Mouse (Mus musculus) left cerebral cortex, postnatal 4 days (tissue): Measurements from ENCODE around the gene Homer3. TPM values are rescaled to one million over a fixed set of nuclear protein-coding genes. Genes with fewer than 3 reads are reported as not detected.
A peak's percentile ranks its signal among the peaks of the same experiment; 100 is the strongest.

ENCODE experiments used
- DNase-seq: peaks from one replicate; pipeline ENCODE4 v3.0.0-alpha.2; 2022
- intact Hi-C: fragments of 180-260 bp; cut with DNase I; formaldehyde crosslinking; loops from one replicate; pipeline ENCODE4 v1.15.1; 2025
- total RNA-seq, 2 experiments: library from RNA; stranded (reverse); gene quantifications; 2 replicates each; pipeline ENCODE4 v1.2.3; 2021

The Homer3 gene
- total RNA-seq, result 10 to 100 TPM; 20.0 to 22.3 TPM

GRCm38 (mm10) chr8:70282603-70283135, at the start of gene Homer3:
Gene Homer3 (plus strand): TSS chr8:70282827.
- intact Hi-C loops, result no loop called here
- DNase-seq, result peak; percentile 87

GRCm38 (mm10) chr8:70233606-70234005, 49.0 kb upstream of the Homer3 start:
- intact Hi-C loops, result loop anchor here (10.0 kb wide), 1 partner anchor 319 kb away; no protein-coding TSS in a partner anchor
- DNase-seq, result no peak

GRCm38 (mm10) chr8:70234080-70234780, 48.4 kb upstream of the Homer3 start, which contains the start of the genes Sugp2 and Armc6:
Gene Sugp2 (plus strand): TSS chr8:70234226.
Gene Armc6 (minus strand): TSS chr8:70234466.
- DNase-seq, result peak; percentile 96
- intact Hi-C loops, result loop anchor here (10.0 kb wide), 1 partner anchor 319 kb away; no protein-coding TSS in a partner anchor

- no peak for DNase-seq
- intact Hi-C loops, result loop anchor here (10.0 kb wide), 1 partner anchor 320 kb away; no protein-coding TSS in a partner anchor
These were observed 47.9 kb upstream of the Homer3 start for GRCm38 (mm10) chr8:70234781-70235128.

GRCm38 (mm10) chr8:70237842-70238241, 44.8 kb upstream of the Homer3 start:
- intact Hi-C loops, result loop anchor here (10.0 kb wide), 1 partner anchor 323 kb away; no protein-coding TSS in a partner anchor
- no peak for DNase-seq

- intact Hi-C loops, result no loop called here
- no peak for DNase-seq
These were observed 42.0 kb upstream of the Homer3 start for GRCm38 (mm10) chr8:70240642-70241041.

GRCm38 (mm10) chr8:70246622-70247021, 36.0 kb upstream of the Homer3 start:
- intact Hi-C loops, result no loop called here

GRCm38 (mm10) chr8:70247841-70248240, 34.8 kb upstream of the Homer3 start:
- DNase-seq, result peak; percentile 41
- intact Hi-C loops, result no loop called here

More at GRCm38 (mm10) chr8:70246622-70247021, 36.0 kb upstream of the Homer3 start:
- DNase-seq, result no peak

- intact Hi-C loops, result no loop called here
- no peak for DNase-seq
These were observed 28.0 kb upstream of the Homer3 start for GRCm38 (mm10) chr8:70254628-70255027.

GRCm38 (mm10) chr8:70257456-70257855, 25.2 kb upstream of the Homer3 start:
- no peak for DNase-seq
- intact Hi-C loops, result no loop called here

GRCm38 (mm10) chr8:70258600-70258999, 24.0 kb upstream of the Homer3 start:
- intact Hi-C loops, result no loop called here
- no peak for DNase-seq

- intact Hi-C loops, result no loop called here
- DNase-seq, result no peak
These were observed 23.6 kb upstream of the Homer3 start for GRCm38 (mm10) chr8:70259043-70259442.

GRCm38 (mm10) chr8:70267674-70268073, 15.0 kb upstream of the Homer3 start:
- intact Hi-C loops, result no loop called here

GRCm38 (mm10) chr8:70268311-70268710, 14.3 kb upstream of the Homer3 start:
- DNase-seq, result no peak
- intact Hi-C loops, result no loop called here

More at GRCm38 (mm10) chr8:70267674-70268073, 15.0 kb upstream of the Homer3 start:
- DNase-seq, result no peak

GRCm38 (mm10) chr8:70268799-70269565, 13.6 kb upstream of the Homer3 start:
- peak; percentile 38 for DNase-seq
- intact Hi-C loops, result no loop called here

GRCm38 (mm10) chr8:70272949-70273348, 9.7 kb upstream of the Homer3 start:
- no peak for DNase-seq
- intact Hi-C loops, result no loop called here

- DNase-seq, result no peak
- intact Hi-C loops, result no loop called here
These were observed 8.3 kb upstream of the Homer3 start for GRCm38 (mm10) chr8:70274350-70274749.

- DNase-seq, result no peak
- intact Hi-C loops, result no loop called here
These were observed 6.2 kb upstream of the Homer3 start for GRCm38 (mm10) chr8:70276476-70276875.

GRCm38 (mm10) chr8:70278175-70278574, 4.5 kb upstream of the Homer3 start:
- intact Hi-C loops, result no loop called here
- DNase-seq, result no peak

GRCm38 (mm10) chr8:70279266-70279665, 3.4 kb upstream of the Homer3 start:
- intact Hi-C loops, result no loop called here
- no peak for DNase-seq

- intact Hi-C loops, result no loop called here
- no peak for DNase-seq
These were observed 1.6 kb upstream of the Homer3 start for GRCm38 (mm10) chr8:70281001-70281400.
